Mouse (Mus musculus) embryonic facial prominence, embryonic 15.5 days (tissue): Measurements from ENCODE around the gene Exd1. TPM values are rescaled to one million over a fixed set of nuclear protein-coding genes. Genes with fewer than 3 reads are reported as not detected.

ENCODE experiments used
- ATAC-seq: fragments of 200-750 bp; cut with Nextera tagmentation; 2 replicates; pipeline ENCODE4 v1.8.0; 2017; ENCODE audit warnings: low read depth, moderate TSS enrichment; ENCODE audit not compliant: insufficient number of reproducible peaks, low FRiP score, low TSS enrichment
- H3K27ac ChIP-seq: fragments of 300-500 bp; sonication (generic); replicated peaks from 2 replicates; pipeline ENCODE4 v1.5.1; 2015; ENCODE audit warnings: mild to moderate bottlenecking, inconsistent platforms
- H3K27me3 ChIP-seq: fragments of 300-500 bp; sonication (generic); 2 replicates; pipeline ENCODE4 v1.6.1; 2015; ENCODE audit warnings: inconsistent platforms
- H3K36me3 ChIP-seq: fragments of 300-500 bp; sonication (generic); 2 replicates; pipeline ENCODE4 v1.6.1; 2015; ENCODE audit warnings: mild to moderate bottlenecking, inconsistent platforms
- H3K4me1 ChIP-seq: fragments of 300-500 bp; sonication (generic); 2 replicates; pipeline ENCODE4 v1.6.1; 2015; ENCODE audit warnings: inconsistent platforms
- H3K4me2 ChIP-seq: fragments of 300-500 bp; sonication (generic); replicated peaks from 2 replicates; pipeline ENCODE4 v1.6.1; 2015; ENCODE audit warnings: mild to moderate bottlenecking, inconsistent platforms
- H3K4me3 ChIP-seq: fragments of 300-500 bp; sonication (generic); replicated peaks from 2 replicates; pipeline ENCODE4 v1.5.1; 2015; ENCODE audit warnings: mild to moderate bottlenecking, inconsistent platforms
- H3K9ac ChIP-seq: fragments of 300-500 bp; sonication (generic); 2 replicates; pipeline ENCODE4 v1.6.1; 2015; ENCODE audit warnings: inconsistent platforms
- H3K9me3 ChIP-seq: fragments of 300-500 bp; sonication (generic); replicated peaks from 2 replicates; pipeline ENCODE4 v1.6.1; 2016; ENCODE audit warnings: inconsistent platforms
- WGBS: fragments of 180-500 bp; shearing (Covaris S2); methylation state at CpG from one replicate; pipeline ENCODE4 v1.1.7; 2015; 5-methylcytosine and 5-hydroxymethylcytosine counted together
- polyA plus RNA-seq: library from polyadenylated mRNA; unstranded; fragments of >200 nt; fragmentation: Nextera tagmentation; extraction: Ambion mirVana; gene quantifications from 2 replicates; pipeline ENCODE4 v1.2.1, GENCODE M21; 2015

Exd1 gene
- polyA plus RNA-seq, 1 experiment from 2014 or later = 0.29 TPM

GRCm38 (mm10) chr2:119496082-119496481 lies 51.3 kb downstream of the Exd1 start:
- H3K27ac ChIP-seq = no peak overlapping the region
- 92% methylated on average over 2 of the region's 2 CpGs for WGBS
- H3K4me1 ChIP-seq = no peaks in the 10 kb centered on the region
- H3K4me3 ChIP-seq = no peak overlapping the region
- no peaks in the 10 kb centered on the region for H3K36me3 ChIP-seq
- H3K9ac ChIP-seq = no peak overlapping the region
- no peaks in the 10 kb centered on the region for H3K27me3 ChIP-seq
- ATAC-seq = no peak
- no peaks in the 10 kb centered on the region for H3K9me3 ChIP-seq
- H3K4me2 ChIP-seq = no peak overlapping the region

GRCm38 (mm10) chr2:119491953-119492352 lies 55.5 kb downstream of the Exd1 start:
- H3K4me1 ChIP-seq = no peaks in the 10 kb centered on the region
- 45% methylated on average over 5 of the region's 5 CpGs for WGBS
- H3K9me3 ChIP-seq = no peaks in the 10 kb centered on the region
- no peak for ATAC-seq
- no peak overlapping the region for H3K4me3 ChIP-seq
- H3K36me3 ChIP-seq = no peaks in the 10 kb centered on the region
- no peak overlapping the region for H3K9ac ChIP-seq
- H3K27ac ChIP-seq = 0 out of 2 replicates have a peak overlapping the region, but pooled peaks have one; percentile 5
- no peak overlapping the region for H3K4me2 ChIP-seq
- H3K27me3 ChIP-seq = no peaks in the 10 kb centered on the region

GRCm38 (mm10) chr2:119486488-119486887 lies 60.9 kb downstream of the Exd1 start:
- Histone ChIP-seq H3K27me3 (no peaks in the 10 kb centered on the region), H3K4me2 (no peak overlapping the region), H3K9ac (no peak overlapping the region), H3K36me3 (no peaks in the 10 kb centered on the region), H3K27ac (no peak overlapping the region), H3K4me1 (no peaks in the 10 kb centered on the region), H3K4me3 (no peak overlapping the region), H3K9me3 (no peaks in the 10 kb centered on the region)
- no peak for ATAC-seq
- WGBS = 11% methylated on average over 4 of the region's 4 CpGs

GRCm38 (mm10) chr2:119482307-119482706 lies 65.1 kb downstream of the Exd1 start:
- H3K36me3 ChIP-seq = no peaks in the 10 kb centered on the region
- H3K4me1 ChIP-seq = 0 out of 2 replicates have a peak, but pooled peaks cover 10% of the 10 kb centered on the region
- no peaks in the 10 kb centered on the region for H3K27me3 ChIP-seq
- H3K9me3 ChIP-seq = no peaks in the 10 kb centered on the region
- no peak overlapping the region for H3K4me2 ChIP-seq
- 94% methylated on average over 1 of the region's 1 CpGs for WGBS
- H3K9ac ChIP-seq = no peak overlapping the region
- no peak overlapping the region for H3K27ac ChIP-seq
- ATAC-seq = no peak
- H3K4me3 ChIP-seq = no peak overlapping the region

- no peaks in the 10 kb centered on the region for H3K36me3 ChIP-seq
- no peaks in the 10 kb centered on the region for H3K27me3 ChIP-seq
- 11% methylated on average over 9 of the region's 9 CpGs for WGBS
- ATAC-seq = no peak
- H3K4me2 ChIP-seq = peak overlapping the region; percentile 53
- H3K4me3 ChIP-seq = peak overlapping the region; percentile 96
- H3K4me1 ChIP-seq = peaks cover 22% of the 10 kb centered on the region
- peak overlapping the region; percentile 96 for H3K27ac ChIP-seq
- H3K9ac ChIP-seq = peak overlapping the region; percentile 64
- H3K9me3 ChIP-seq = no peaks in the 10 kb centered on the region
These were observed 69.1 kb downstream of the Exd1 start for GRCm38 (mm10) chr2:119478397-119478749.

- under 1% methylated on average over 72 of the region's 72 CpGs for WGBS
- Histone ChIP-seq H3K4me3 (peak within 1 kb of the TSS; percentile 96), H3K4me2 (peak within 1 kb of the TSS; percentile 81), H3K27me3 (no peaks in the 10 kb centered on the region), H3K27ac (peak within 1 kb of the TSS; percentile 96), H3K4me1 (peaks cover 22% of the 10 kb centered on the region), H3K36me3 (no peaks in the 10 kb centered on the region), H3K9me3 (no peaks in the 10 kb centered on the region), H3K9ac (peak within 1 kb of the TSS; percentile 91)
- peak; percentile 95 for ATAC-seq
These were observed 69.6 kb downstream of the Exd1 start, which contains the start of gene Ino80 for GRCm38 (mm10) chr2:119477571-119478396. Gene Ino80, minus strand, starts transcription at chr2:119477687.

- no peaks in the 10 kb centered on the region for H3K36me3 ChIP-seq
- ATAC-seq = peak; percentile 80
- H3K9me3 ChIP-seq = no peaks in the 10 kb centered on the region
- H3K9ac ChIP-seq = peak overlapping the region; percentile 91
- H3K4me1 ChIP-seq = peaks cover 22% of the 10 kb centered on the region
- H3K27ac ChIP-seq = peak overlapping the region; percentile 96
- H3K27me3 ChIP-seq = no peaks in the 10 kb centered on the region
- peak overlapping the region; percentile 81 for H3K4me2 ChIP-seq
- WGBS = under 1% methylated on average over 42 of the region's 44 CpGs
- peak overlapping the region; percentile 96 for H3K4me3 ChIP-seq
These were observed 70.6 kb downstream of the Exd1 start for GRCm38 (mm10) chr2:119476621-119477391.

- Histone ChIP-seq H3K4me3 (peak overlapping the region; percentile 96), H3K4me2 (peak overlapping the region; percentile 81), H3K9me3 (no peaks in the 10 kb centered on the region), H3K4me1 (peaks cover 22% of the 10 kb centered on the region), H3K9ac (peak overlapping the region; percentile 91; the same call in 1 of the 2 replicates), H3K27me3 (no peaks in the 10 kb centered on the region), H3K36me3 (no peaks in the 10 kb centered on the region), H3K27ac (peak overlapping the region; percentile 96)
- ATAC-seq = no peak
- WGBS = 6% methylated on average over 7 of the region's 7 CpGs
These were observed 71.3 kb downstream of the Exd1 start for GRCm38 (mm10) chr2:119476166-119476565.

Other genes with a start within 250 kb of the Exd1 start
- 5.7 and 5.8 TPM in 2 replicates for gene Dll4, start 221.8 kb downstream of the Exd1 start, polyA plus RNA-seq
- 2.1 and 2.4 TPM in 2 replicates for gene Chac1, start 196.4 kb downstream of the Exd1 start, polyA plus RNA-seq
- 4.1 and 4.2 TPM in 2 replicates for gene Ino80, start 69.9 kb downstream of the Exd1 start, polyA plus RNA-seq
- gene Chp1, start 70 bp upstream of the Exd1 start, polyA plus RNA-seq = 69.3 and 70.3 TPM in 2 replicates
- gene Nusap1, start 70.7 kb upstream of the Exd1 start, polyA plus RNA-seq = 57.3 and 60.0 TPM in 2 replicates
- gene Oip5, start 70.8 kb upstream of the Exd1 start, polyA plus RNA-seq = 17.3 and 18.3 TPM in 2 replicates
- 43.7 and 44.1 TPM in 2 replicates for gene Ndufaf1, start 115.2 kb upstream of the Exd1 start, polyA plus RNA-seq
- gene Rtf1, start 127.4 kb upstream of the Exd1 start, polyA plus RNA-seq = 42.0 and 45.5 TPM in 2 replicates
- gene Itpka, start 194.7 kb upstream of the Exd1 start, polyA plus RNA-seq = 1.7 and 2.0 TPM in 2 replicates
- 0.24 and 0.49 TPM in 2 replicates for gene Ltk, start 212.8 kb upstream of the Exd1 start, polyA plus RNA-seq
- 24.5 and 25.8 TPM in 2 replicates for gene Rpap1, start 239.9 kb upstream of the Exd1 start, polyA plus RNA-seq